Mouse (Mus musculus): Measurements from ENCODE around the gene Gria1.

GRCm38 (mm10) chr11:57145192-57145591 lies 134.0 kb downstream of the Gria1 start:
- TF ChIP-seq ZNF384 (IDR thresholded peaks at IDR 0.05; ENCODE audit: low read depth, low read length) (no peak), HCFC1 (IDR thresholded peaks at IDR 0.05; ENCODE audit: borderline replicate concordance, insufficient read depth, low read length) (no peak), MAFK (IDR thresholded peaks at IDR 0.05; ENCODE audit: insufficient read depth, low read depth, low read length) (no peak), ZC3H11A (IDR thresholded peaks at IDR 0.05; ENCODE audit: borderline replicate concordance, low read depth, low read length) (no peak), CHD2 (IDR thresholded peaks at IDR 0.05; ENCODE audit: low read depth, low read length) (no peak)

Measured in ES-E14 (cell line).